Mouse (Mus musculus) retina, adult 2 months (tissue): ENCODE measurements around the gene Thy1.

Experiments
- DNase-seq: peaks from one replicate; pipeline ENCODE4 v3.0.0-alpha.2; 2012; ENCODE audit warnings: low read depth, low spot score

Thy1 gene

DNA sequence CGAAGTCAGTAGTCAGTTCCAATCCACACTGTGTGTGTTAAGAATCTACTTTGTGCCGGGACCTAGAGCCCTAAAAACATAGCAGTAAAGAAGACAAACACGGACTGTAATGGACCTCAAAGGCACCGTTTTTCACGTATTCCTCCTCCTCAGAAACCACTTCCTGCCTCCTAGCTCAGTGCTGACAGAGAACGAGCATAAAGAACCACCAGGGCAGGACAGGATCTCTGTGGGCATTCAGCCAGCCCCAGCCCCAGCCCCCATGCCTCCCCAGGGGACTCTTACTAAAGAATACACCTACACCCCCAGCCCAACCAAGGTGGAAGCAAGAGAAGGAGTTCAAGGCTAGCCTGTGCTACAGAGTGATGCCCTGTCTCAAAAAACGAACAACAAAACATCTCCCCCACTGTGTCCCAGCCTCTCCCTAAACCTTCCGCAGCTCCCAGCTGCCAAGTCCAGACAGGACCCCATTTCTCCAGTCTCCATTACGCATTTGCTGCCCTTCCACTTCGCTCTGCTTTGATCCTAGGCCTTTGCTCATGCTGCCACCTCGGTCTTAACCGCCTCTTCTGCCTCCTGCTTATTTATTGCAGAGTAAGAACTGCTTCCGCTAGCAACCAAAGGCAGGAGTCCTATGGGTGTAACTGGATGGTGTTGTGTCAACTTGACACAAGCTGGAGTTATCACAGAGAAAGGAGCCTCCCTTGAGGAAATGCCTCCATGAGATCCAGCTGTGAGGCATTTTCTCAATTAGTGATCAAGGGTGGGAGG, 9.0 kb upstream of the Thy1 start:
- DNase-seq = no peak

DNA sequence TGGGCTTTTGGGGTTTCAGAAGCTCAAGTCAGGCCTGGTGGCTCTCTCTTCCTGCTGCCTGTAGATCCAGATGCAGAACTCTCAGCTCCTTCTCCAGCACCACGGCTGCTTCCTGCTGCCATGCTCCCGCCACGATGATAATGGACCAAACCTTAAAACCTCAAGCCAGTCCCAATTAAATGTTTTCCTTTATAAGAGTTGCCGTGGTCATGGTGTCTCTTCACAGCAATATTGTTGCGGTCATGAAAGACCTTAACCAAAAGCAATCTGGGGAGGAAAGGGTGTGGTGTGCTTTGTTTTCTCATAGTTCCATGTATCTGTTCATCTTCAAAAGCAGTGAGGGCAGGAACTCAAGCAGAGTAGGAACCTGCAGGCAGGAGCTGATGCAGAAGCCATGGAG, 6.1 kb upstream of the Thy1 start:
- DNase-seq = no peak

DNA sequence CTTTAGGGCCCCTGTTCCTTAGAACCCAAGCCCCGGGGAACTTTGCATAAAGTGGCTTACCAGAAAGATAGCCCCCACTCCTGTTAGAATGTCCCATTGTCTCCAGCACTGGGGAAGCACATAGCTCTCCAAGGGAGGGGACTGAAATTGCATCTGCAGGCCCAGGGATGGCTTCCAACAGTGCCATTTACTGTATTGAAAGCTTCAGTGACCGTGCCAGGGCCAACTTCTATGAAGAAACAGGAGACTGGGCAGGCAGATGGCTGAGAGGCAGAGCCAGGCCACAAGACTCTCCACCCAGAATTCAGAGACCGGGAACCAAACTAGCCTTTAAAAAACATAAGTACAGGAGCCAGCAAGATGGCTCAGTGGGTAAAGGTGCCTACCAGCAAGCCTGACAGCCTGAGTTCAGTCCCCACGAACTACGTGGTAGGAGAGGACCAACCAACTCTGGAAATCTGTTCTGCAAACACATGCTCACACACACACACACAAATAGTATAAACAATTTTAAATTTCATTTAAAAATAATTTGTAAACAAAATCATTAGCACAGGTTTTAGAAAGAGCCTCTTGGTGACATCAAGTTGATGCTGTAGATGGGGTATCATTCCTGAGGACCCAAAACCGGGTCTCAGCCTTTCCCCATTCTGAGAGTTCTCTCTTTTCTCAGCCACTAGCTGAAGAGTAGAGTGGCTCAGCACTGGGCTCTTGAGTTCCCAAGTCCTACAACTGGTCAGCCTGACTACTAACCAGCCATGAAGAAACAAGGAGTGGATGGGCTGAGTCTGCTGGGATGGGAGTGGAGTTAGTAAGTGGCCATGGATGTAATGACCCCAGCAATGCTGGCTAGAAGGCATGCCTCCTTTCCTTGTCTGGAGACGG, 1.4 kb upstream of the Thy1 start:
- DNase-seq = no peak

DNA sequence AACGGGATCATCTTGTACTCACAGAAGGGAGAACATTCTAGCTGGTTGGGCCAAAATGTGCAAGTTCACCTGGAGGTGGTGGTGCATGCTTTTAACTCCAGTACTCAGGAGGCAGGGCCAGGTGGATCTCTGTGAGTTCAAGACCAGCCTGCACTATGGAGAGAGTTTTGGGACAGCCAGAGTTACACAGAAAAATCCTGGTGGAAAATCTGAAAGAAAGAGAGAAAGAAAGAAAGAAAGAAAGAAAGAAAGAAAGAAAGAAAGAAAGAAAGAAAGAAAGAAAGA, 846 bp upstream of the Thy1 start:
- DNase-seq = no peak

DNA sequence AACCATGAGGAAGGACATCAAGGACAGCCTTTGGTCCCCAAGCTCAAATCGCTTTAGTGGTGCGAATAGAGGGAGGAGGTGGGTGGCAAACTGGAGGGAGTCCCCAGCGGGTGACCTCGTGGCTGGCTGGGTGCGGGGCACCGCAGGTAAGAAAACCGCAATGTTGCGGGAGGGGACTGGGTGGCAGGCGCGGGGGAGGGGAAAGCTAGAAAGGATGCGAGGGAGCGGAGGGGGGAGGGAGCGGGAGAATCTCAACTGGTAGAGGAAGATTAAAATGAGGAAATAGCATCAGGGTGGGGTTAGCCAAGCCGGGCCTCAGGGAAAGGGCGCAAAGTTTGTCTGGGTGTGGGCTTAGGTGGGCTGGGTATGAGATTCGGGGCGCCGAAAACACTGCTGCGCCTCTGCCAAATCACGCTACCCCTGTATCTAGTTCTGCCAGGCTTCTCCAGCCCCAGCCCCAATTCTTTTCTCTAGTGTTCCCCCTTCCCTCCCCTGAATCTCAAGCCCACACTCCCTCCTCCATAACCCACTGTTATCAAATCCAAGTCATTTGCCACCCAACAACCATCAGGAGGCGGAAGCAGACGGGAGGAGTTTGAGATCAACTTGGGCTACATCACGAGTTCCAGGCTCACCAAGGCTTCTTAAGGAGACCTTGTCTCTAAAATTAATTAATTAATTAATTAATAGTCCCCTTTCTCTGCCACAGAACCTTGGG, 683 bp downstream of the Thy1 start:
- DNase-seq = no peak

DNA sequence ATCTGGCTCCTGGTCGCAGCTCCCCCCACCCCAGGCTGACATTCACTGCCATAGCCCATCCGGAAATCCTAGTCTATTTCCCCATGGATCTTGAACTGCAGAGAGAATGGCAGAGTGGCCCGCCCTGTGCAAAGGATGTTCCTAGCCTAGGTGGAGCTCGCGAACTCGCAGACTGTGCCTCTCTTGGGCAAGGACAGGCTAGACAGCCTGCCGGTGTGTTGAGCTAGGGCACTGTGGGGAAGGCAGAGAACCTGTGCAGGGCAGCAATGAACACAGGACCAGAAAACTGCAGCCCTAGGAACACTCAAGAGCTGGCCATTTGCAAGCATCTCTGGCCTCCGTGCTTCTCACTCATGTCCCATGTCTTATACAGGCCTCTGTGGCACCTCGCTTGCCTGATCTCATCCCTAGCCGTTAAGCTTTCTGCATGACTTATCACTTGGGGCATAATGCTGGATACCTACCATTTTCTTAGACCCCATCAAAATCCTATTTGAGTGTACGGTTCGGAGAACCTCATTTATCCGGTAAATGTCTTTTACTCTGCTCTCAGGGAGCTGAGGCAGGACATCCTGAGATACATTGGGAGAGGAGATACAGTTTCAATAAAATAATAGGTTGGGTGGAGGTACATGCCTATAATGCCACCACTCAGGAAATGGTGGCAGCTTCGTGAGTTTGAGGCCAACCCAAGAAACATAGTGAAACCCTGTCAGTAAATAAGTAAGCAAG, 1.4 kb downstream of the Thy1 start:
- no peak for DNase-seq

DNA sequence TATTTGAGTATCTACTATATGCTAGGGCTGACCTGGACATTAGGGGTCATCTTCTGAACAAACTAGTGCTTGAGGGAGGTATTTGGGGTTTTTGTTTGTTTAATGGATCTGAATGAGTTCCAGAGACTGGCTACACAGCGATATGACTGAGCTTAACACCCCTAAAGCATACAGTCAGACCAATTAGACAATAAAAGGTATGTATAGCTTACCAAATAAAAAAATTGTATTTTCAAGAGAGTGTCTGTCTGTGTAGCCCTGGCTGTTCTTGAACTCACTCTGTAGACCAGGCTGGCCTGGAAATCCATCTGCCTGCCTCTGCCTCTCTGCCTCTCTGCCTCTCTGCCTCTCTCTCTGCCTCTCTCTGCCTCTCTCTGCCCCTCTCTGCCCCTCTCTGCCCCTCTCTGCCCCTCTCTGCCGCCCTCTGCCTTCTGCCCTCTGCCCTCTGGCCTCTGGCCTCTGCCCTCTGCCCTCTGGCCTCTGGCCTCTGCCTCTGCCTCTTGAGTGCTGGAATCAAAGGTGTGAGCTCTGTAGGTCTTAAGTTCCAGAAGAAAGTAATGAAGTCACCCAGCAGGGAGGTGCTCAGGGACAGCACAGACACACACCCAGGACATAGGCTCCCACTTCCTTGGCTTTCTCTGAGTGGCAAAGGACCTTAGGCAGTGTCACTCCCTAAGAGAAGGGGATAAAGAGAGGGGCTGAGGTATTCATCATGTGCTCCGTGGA, 2.1 kb downstream of the Thy1 start:
- no peak for DNase-seq

DNA sequence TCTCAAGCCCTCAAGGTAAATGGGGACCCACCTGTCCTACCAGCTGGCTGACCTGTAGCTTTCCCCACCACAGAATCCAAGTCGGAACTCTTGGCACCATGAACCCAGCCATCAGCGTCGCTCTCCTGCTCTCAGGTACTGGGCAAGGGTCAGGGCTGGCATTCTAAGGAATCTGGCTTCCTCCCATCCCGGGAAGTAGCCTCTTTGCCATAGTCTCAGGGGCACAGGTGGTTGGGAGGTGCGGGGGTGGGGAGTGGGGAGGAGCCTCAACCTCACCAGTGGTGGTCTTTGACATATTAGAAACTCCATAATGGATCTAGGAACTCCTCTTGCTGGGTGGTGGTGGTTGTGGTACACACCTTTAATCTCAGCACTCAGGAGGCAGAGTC, 2.7 kb downstream of the Thy1 start:
- no peak for DNase-seq

DNA sequence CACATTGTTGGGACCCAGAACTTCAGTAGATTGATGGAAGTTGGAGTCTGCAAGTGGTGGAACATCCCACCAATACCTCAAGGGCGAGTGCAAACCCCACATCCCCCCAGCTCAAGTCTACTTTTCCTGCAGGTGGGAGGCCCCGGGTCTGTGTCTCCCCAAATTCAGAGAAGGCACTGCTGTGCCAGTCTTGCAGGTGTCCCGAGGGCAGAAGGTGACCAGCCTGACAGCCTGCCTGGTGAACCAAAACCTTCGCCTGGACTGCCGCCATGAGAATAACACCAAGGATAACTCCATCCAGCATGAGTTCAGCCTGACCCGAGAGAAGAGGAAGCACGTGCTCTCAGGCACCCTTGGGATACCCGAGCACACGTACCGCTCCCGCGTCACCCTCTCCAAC, 3.2 kb downstream of the Thy1 start:
- DNase-seq = no peak

DNA sequence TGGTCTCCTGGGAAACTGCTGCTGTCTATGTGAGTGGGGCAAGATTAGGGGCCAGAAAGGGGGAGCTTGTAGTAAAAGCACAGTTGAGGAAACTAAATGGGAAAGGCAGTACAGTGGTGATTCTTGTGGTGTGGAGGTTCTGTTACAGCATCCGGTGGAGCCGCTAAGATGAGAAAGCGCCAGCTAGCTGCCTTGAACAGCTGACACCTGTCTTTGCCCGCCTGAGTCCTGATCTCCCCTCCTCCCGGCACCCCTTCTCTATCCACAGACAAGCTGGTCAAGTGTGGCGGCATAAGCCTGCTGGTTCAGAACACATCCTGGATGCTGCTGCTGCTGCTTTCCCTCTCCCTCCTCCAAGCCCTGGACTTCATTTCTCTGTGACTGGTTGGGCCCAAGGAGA, 3.9 kb downstream of the Thy1 start:
- no peak for DNase-seq

DNA sequence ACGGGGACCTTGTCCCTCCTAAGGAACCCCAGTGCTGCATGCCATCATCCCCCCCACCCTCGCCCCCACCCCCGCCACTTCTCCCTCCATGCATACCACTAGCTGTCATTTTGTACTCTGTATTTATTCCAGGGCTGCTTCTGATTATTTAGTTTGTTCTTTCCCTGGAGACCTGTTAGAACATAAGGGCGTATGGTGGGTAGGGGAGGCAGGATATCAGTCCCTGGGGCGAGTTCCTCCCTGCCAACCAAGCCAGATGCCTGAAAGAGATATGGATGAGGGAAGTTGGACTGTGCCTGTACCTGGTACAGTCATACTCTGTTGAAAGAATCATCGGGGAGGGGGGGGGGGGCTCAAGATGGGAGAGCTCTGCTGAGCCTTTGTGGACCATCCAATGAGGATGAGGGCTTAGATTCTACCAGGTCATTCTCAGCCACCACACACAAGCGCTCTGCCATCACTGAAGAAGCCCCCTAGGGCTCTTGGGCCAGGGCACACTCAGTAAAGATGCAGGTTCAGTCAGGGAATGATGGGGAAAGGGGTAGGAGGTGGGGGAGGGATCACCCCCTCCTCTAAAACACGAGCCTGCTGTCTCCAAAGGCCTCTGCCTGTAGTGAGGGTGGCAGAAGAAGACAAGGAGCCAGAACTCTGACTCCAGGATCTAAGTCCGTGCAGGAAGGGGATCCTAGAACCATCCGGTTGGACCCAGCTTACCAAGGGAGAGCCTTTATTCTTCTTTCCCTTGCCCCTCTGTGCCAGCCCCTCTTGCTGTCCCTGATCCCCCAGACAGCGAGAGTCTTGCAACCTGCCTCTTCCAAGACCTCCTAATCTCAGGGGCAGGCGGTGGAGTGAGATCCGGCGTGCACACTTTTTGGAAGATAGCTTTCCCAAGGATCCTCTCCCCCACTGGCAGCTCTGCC, 4.6 kb downstream of the Thy1 start:
- no peak for DNase-seq

DNA sequence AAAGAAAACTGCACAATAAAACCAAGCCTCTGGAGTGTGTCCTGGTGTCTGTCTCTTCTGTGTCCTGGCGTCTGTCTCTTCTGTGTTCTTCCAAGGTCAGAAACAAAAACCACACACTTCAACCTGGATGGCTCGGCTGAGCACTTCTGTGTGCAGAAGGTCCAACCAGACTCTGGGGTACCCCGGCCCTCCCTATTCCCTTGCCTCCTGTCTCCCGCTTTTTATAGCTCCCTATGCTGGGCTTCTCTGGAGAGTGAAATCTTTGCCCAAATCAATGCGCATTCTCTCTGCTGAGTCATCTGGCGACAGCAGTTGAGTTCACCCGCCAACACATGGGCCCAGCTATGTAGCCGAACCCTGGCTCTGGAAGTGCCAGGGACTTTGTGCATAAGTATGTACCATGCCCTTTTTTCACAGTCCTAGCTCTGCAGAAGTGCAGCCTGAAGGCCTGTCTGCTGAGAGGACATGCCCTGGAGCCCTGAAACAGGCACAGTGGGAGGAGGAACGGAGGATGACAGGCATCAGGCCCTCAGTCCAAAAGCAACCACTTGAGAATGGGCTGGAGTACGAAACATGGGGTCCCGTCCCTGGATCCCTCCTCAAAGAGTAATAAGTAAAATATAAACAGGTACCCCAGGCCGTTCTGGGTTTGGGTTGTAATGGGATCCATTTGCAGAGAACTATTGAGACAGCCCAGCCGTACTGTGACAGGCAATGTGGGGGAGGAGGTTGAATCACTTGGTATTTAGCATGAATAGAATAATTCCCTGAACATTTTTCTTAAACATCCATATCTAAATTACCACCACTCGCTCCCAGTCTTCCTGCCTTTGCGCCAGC, 5.6 kb downstream of the Thy1 start:
- DNase-seq = no peak

DNA sequence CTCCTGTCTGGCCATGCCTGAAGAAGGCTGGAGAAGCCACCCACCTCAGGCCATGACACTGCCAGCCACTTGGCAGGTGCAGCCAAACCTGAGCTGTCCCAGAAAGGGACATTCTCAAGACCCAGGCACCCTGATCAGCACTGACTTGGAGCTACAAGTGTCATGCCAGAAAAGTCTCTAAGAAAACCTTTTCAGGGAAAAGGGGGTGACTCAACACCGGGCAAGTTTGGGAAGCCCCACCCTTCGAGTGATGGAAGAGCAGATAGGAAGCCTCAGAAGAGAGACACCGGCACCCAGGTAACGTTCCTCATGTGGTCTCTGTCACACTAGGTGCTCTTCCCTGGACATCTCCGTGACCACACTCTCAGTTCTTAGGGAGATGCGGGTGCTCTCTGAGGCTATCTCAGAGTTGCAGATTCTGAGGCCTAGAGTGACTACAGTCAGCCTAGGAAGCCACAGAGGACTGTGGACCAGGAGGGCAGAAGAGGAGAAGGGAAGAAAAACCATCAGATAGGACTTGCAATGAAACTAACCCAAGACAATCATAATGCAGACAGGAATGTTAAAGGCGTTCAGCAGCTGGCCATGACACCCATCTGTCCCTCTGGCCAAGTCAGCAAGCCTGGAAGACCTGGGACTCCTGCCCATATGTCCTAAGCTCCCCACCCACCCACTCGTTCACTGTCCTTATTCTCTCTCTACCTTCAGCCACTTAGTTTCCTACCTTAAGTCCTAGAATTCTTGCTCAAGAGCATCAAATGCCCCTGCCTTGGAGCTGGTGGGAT, 6.4 kb downstream of the Thy1 start:
- DNase-seq = no peak

DNA sequence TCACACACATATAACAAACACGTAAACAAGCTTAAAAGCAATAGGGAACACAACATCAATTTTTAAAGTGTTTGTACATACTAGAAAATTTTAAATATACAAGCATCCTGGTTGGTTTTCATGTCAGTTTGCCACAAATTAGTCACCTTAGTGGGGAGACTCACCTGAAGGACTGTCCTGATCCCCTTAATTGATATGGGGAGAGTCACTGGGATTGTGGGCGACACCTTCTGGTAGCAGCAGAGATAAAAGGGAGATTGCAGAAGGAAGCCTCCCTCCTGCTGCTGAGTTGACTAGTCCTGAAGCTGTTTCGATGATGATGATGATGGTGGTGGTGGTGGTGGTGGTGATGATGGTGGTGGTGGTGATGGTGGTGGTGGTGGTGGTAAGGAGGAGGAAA, 9.7 kb downstream of the Thy1 start:
- DNase-seq = no peak

DNA sequence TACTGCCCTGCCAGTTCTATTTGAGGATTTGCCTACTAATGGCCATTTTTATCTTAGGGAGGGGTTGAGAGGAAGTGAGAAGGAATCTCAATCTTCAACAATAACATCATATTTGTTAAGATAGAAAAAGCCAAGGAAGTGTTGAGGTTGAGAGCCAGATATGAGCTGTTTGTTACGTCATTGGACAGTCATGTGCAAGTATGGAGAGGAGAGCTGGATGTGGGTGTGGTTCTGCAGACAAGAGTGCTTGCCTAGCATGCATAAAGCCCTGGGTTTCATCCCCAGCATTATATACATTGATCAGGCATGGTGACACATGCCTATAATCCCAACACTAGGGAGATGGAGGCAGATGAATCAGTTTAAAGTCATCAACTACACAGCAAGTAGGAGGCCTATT, 10.8 kb downstream of the Thy1 start:
- no peak for DNase-seq

DNA sequence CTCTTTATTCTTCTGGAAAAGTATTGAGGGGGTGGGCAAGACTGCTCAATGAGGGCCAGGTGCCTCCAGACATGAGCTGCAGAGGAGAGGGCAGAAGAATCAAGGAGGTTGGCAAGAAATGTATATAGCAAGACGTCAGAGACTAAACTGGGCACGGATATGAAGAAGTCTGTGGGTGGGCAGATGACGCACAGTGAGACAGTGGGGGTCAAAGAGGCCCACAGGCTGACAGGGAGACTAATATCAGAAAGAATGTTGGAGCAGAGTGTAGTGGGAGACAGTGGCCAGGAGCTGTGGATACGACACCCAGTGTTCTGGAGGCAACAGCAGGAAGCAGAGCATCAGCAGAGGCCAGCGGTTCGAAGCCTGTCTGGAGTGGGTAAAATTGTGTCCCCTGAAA, 15.4 kb downstream of the Thy1 start:
- no peak for DNase-seq

DNA sequence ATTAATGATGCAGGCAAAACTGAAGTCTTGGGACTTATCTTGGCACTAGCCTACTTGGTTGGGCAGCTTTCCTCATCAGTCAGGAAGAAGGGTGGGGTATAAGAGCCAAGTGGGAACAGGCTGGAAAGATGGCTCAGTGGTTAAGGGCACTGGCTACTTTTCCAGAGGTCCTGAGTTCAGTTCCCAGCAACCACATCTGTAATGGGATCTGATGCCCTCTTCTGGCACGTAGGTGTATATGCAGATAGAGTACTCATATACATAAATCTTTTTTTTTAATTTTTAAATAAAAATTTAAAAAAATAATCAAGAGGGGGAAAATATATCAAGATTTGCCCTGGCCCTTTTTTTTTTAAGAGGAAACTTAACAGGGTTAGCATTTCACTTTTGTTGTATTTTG, 22.0 kb downstream of the Thy1 start:
- DNase-seq = no peak

DNA sequence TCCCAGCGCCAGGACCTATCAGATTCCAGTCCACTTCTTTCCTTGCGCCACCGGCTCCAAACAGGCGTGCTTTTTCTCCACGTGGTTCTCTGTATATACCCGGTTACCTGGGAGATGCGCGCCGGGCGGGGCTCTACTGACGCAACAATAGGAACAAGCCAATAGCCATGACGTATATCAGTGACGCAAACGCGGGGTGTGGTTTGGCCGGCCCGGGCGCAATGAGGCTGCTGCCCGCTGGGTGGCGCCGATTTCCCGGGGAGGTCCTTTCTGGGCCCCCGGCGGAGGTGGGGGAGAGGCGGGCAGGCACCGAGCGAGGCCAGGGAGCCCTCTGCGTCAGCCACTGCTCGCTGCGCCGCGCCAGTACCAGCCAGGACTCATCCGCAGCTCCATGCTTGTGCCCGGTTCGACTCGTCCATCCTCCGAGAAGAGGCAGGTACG, 23.6 kb downstream of the Thy1 start, which contains the start of gene Usp2:
Gene Usp2, plus strand, starts transcription at position 237 of the 441 bp plus-strand sequence.
- DNase-seq = peak; percentile 97
